Mouse (Mus musculus) Muller cell, postnatal 12 days (primary cell): Measurements from ENCODE around the gene Prlr.

Experiments
- DNase-seq: peaks from one replicate; pipeline ENCODE4 v3.0.0-alpha.2; 2015; ENCODE audit errors: inconsistent ontology term

Gene Prlr

GRCm38 (mm10) chr15:10235977-10236376 is 58.9 kb downstream of the Prlr start:
- no peak for DNase-seq

GRCm38 (mm10) chr15:10236812-10237211 is 59.8 kb downstream of the Prlr start:
- DNase-seq = no peak

DNA sequence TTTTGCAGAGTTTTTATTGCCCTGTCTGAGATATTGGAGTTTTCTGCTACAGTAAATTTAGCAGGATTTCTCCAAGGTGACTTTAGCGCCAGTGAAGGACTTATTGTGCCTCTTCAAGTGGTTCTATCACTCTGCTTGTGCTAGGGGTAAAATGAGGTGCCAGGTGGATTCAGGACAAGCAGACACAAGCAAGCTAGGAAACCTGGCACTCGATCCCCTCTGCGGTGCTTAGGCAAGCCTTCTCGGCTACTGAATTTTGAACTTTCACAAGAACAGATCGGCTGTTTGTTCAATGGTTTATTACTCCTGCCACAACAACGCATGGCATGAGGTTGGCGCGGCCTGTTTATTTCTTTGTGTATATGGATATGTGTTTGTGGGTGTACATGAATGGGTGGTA is 61.4 kb downstream of the Prlr start:
- no peak for DNase-seq

GRCm38 (mm10) chr15:10240228-10240795 is 63.3 kb downstream of the Prlr start:
- DNase-seq = no peak

DNA sequence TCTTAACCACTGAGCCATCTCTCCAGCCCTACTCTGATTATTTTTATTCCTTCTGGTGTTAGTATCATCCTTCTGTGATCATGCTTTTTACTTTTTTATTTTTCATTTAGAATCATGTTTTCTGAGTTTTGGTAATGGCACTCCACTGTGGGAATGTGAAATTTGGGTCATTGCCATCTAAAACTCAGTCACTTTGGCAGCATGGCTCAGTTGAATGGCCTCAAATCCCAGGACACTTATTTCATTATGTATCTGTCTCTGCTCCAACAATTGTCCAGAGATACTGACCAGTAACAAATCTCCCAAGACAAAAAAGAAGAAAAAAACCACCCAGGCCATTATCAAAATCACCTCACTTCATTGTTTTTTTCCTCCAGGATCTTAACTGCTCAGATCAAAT is 65.2 kb downstream of the Prlr start:
- no peak for DNase-seq

DNA sequence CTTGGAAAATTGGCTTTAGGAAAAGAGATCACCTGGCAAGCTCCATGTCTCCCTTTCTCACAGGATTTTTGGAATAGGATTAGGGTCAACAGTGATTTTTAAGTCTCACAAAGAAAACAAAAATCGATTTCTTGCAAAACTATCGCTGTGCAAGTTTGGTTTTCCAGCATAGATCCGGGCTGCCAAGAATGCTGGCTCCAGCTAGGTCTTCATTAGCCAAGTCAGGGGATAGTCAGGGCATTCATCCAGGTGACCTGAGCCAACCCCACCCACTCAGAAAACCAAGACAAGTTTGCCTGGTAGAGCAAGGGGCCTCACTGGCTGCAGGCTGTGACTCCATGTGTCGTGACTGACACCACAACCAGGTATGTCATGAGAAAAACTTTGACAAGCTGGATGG is 72.2 kb downstream of the Prlr start:
- DNase-seq = no peak

GRCm38 (mm10) chr15:10250784-10251183 is 73.7 kb downstream of the Prlr start:
- no peak for DNase-seq

GRCm38 (mm10) chr15:10252526-10252925 is 75.5 kb downstream of the Prlr start:
- no peak for DNase-seq

DNA sequence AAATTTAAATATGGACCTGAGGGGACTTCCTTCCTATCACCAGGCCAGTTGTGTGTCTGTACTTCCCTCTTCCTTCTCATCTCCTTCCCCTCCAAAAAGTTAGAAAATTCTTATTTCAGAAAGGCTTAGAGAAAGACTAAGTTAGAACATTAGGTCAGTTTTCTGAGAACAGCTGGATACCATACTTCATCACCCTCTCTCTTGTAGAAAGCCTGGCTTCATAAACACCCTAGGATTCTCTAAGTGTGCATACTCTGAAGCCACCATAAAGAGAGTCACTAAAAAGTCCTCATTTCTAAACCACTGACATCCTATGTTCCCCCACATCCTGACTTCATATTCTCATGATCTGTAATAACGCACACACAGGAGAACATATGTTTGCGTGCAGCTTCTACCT is 85.2 kb downstream of the Prlr start:
- no peak for DNase-seq

DNA sequence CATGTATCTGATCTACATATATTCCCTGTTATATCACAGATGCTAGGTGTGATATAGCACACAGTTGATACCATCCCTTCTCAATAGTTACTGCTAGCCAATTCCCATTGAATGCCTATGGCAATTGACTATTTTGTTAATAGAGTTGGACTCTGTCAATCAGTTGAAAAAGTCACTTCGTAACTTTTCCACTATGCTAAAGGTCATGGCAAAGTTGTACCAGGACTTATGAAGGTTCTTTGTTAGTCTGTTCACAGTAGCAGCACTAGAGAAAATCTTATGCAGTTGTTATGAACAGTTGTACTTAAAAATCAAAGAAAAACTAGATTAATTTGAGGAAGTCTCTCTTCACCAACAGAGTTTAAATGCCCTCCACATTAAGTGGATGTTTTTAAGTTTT is 85.6 kb downstream of the Prlr start:
- no peak for DNase-seq

DNA sequence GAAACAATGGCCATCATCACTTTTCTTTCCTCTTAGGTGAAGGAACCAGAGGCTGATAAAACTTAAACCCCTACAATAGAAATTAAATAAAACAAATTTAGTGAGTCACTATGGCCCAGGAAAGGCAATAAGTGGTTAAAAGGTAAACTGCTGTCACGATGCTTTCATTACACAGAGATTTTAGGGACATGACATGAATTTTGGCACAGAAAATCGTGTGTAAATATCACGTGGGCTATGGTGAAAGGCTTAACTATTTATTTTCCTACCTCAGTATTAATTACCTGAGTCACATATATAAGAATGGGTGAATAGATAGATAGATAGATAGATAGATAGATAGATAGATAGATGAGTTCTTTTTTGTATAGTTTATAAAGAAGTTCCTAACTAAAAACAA is 86.4 kb downstream of the Prlr start:
- DNase-seq = no peak

DNA sequence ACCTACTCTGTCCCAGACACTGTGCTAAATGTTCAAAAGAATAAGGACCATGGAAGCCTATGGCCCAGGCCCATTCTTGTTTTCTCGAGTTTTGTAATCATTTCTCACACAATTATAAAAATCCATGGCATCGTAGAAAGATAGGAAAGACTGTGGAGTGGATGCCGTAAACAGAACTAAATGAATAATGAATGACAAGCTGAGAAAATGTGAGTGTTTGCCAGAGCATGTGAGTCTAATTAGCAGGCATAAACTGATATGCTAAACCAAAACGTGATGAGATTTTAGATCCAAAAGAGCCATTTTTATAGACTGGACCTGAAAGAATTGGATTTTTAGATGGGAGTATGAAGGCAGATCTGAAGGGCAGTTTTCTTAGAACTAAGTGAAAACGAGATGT is 87.8 kb downstream of the Prlr start:
- no peak for DNase-seq

DNA sequence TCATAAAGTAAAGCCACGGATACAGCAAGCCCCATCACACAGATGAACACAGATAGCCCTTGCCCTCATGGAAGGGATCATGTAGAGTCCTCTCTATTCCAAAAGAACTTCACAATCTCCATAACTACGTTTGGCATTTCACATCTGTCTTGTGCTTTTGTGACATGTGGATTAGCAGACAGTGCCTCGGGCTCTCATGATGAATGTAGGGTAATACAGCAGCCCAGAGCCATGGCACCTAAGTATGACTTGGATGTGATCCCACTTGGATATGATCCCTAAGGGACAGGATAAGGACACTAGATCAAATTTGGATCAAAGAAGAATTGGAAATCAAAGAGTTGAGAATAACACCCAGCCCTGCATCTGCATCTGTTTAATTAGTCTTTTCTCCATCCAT is 90.2 kb downstream of the Prlr start:
- no peak for DNase-seq

DNA sequence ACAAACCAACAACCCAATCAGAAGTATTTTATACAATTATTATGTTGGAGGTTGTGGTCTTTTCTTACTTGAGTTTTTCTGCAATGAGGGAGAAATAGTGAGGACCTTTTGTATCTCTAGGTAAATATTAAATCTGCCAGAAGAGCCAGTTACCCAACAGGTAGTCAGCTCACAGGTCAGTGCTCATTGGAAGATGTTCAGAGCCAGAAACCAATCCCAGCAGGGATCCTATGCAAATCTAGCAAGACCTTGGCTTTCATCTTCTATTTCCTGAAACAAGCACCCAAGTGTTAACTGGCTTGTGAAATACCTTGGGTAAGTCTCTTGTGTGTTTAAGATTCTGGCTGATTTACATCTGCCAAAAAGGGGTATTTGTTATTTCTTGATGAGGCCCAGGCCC is 99.3 kb downstream of the Prlr start:
- no peak for DNase-seq

DNA sequence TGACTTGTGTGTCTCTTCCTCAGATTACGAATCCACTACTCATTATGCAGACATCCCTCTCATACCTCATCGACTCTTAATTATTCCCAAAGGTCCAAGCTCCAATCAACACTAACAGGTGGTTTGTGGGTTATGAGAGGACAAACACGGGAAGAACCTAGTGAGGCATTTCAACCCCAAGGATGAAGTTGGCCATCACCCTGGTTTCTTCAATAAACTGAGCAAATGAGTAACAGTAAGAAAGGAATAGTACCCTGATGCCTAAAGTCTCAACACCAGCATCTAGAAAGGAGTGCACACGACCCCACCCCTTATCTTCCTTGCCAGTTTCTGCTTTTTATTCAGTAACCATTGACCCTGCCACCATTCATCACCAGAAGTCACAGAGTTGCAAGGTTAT is 100.4 kb downstream of the Prlr start:
- no peak for DNase-seq

- no peak for DNase-seq
Observed at GRCm38 (mm10) chr15:10281546-10281945, 104.5 kb downstream of the Prlr start.

GRCm38 (mm10) chr15:10283661-10284060 is 106.6 kb downstream of the Prlr start:
- no peak for DNase-seq

DNA sequence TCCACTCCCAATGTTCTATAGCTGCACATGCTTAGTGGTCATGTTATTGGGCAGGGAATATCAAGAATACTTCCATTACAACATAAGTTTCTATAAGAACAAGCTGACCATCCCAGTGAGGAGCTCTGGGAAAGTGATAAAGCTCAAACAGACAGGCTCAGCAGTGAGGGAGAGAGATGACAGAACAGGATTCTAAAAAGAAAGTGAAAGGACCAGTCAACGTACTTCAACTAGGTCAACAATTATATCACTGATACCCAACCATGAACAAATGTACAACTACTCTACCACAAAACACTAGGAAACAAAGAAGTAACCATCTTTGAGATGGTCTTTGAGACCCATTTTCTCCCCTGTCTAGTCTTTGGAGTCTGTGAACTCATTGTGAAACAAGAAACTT is 119.5 kb downstream of the Prlr start:
- DNase-seq = no peak

GRCm38 (mm10) chr15:10298058-10298457 is 121.0 kb downstream of the Prlr start:
- peak; percentile 4 for DNase-seq

DNA sequence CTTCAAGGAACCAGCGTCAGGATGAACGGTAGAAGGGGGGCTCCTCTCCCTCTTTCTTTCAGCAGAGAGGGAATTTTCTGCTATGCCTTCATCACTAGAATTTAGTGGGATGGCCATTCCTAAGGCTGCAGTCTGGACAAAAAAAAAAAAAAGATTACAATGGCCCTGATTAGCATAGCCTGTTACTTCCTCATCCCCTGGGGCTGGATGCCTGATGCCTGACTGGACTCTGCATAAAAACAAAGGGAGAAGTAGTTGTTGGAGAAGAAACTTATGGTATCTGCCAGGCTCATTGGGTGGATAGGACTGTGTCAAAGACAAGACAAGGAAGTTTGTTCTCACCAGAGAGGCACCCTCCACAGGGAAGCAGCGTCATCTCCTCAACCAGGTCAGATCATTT is 122.4 kb downstream of the Prlr start:
- DNase-seq = peak; percentile 67

DNA sequence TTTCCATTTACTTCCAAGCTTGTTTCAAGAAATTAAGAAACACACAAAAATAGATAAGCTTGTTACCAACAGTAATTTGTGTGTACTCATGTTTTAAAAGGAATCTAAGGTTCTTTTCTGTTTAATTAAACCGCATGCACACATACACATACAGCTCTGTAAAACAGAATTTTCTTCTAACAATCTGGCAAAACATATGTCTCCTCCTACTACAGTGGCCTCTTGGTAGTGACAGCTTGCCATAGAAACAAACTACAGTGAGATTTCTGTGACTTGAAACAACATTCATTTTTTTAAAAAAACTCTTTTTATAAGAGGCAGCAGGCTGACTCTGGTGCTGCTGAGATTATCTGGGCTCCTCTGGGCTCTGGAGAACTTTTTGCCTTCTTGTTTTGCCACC is 129.4 kb downstream of the Prlr start:
- DNase-seq = no peak

DNA sequence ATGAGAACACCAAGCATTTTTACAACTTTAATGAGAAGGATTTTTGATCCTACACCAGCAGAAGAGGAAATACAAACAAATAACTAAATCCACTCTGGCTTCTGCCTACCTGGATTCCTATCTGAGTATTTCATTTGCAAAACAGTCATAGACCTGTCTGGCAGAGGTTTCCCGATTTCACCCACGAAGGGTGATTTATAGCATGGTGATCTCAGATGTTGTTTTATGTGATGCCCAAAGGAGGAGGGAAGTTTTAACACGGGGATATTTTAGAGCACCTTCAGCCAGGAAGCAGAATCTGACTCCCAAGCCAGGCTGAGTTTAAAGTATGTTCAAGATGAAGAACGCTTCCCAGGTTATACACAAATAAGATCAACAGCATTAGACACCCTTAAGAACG is 134.8 kb downstream of the Prlr start:
- DNase-seq = no peak

DNA sequence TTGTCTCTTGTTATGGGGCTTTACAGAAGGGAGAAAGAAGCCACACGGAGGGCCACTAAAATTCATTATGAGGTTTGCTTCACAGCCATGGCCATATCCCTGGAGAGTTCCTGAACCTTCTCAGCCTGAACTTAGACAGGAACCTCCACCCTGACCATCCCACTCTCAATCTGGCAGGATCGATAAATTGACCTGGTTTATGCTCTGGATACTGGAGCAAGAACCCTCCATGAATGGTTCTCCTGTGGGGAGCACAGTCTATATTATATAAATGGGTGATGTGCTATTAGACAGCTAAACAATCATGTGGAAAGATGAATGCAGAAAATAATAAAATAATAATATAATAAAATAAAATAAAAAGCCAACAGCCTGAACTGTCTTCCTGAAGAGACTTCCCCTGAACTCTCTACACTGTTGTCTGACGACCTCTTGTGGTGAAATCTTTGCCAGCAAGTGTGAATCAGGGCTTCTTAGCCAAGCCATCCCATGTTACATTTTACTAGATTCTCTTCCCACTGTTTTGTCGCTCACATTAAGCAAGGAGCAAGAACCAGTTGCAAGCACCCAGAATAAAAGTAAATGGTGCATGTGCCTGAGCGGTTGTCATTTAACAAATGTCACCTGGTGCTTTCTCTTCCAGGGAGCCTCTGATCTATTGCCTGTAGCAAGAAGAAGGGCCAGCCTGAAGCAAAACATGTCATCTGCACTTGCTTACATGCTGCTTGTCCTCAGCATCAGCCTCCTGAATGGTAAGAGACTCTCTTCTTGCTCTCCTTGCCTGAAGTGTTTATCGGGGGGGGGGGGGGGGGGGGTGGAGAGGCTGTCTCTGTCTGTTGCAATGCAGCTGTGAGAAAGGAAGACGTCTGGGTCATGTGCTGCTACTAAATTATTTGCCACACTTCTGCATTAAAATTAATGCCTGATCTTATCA is 136.8 kb downstream of the Prlr start:
- peak; percentile 35 for DNase-seq
